Mouse (Mus musculus): Measurements from ENCODE around the gene Pomgnt1. TPM values are rescaled to one million over a fixed set of nuclear protein-coding genes. Genes with fewer than 3 reads are reported as not detected.
A peak's percentile ranks its signal among the peaks of the same experiment; 100 is the strongest.

Pomgnt1 gene
- 59.2 and 65.5 TPM in 2 replicates for polyA plus RNA-seq (2015; fragmentation: Nextera tagmentation; extraction: Ambion mirVana)

GRCm38 (mm10) chr4:116123602-116124519 lies at the start of gene Pomgnt1, which contains the start of gene Rad54l:
Pomgnt1 (plus strand) TSS chr4:116123840.
Rad54l (minus strand) TSS chr4:116123690.
- Histone ChIP-seq H3K4me2 (replicated peaks; ENCODE audit: low read depth, low read length) (peak within 1 kb of the TSS; percentile 61), H3K36me3 (ENCODE audit: insufficient read depth, low read length) (0 out of 2 replicates have a peak, but pooled peaks cover 3% of the 10 kb centered on the region), H3K27ac (ENCODE audit: low read length) (peak within 1 kb of the TSS; percentile 82), H3K27me3 (ENCODE audit: insufficient read depth, low read length) (no peaks in the 10 kb centered on the region), H3K9me3 (ENCODE audit: low read length) (no peaks in the 10 kb centered on the region), H3K9ac (replicated peaks; ENCODE audit: low read length) (peak within 1 kb of the TSS; percentile 74), H3K4me3 (ENCODE audit: low read length) (peak within 1 kb of the TSS; percentile 68), H3K4me1 (ENCODE audit: insufficient read depth, low read length) (peaks cover 21% of the 10 kb centered on the region)
- WGBS: 5% methylated on average over 24 of the region's 24 CpGs
- peak; percentile 98 for ATAC-seq (ENCODE audit: low FRiP score, low TSS enrichment)

- Histone ChIP-seq H3K27me3 (ENCODE audit: insufficient read depth, low read length) (no peaks in the 10 kb centered on the region), H3K9me3 (ENCODE audit: low read length) (no peaks in the 10 kb centered on the region), H3K4me1 (ENCODE audit: insufficient read depth, low read length) (peaks cover 25% of the 10 kb centered on the region), H3K4me3 (ENCODE audit: low read length) (peak overlapping the region; percentile 93), H3K27ac (ENCODE audit: low read length) (peak overlapping the region; percentile 98), H3K36me3 (ENCODE audit: insufficient read depth, low read length) (peaks cover 11% of the 10 kb centered on the region; the same call in 1 of the 2 replicates), H3K4me2 (replicated peaks; ENCODE audit: low read depth, low read length) (peak overlapping the region; percentile 78), H3K9ac (replicated peaks; ENCODE audit: low read length) (peak overlapping the region; percentile 99)
- WGBS: 2% methylated on average over 8 of the region's 8 CpGs
- ATAC-seq (ENCODE audit: low FRiP score, low TSS enrichment): no peak
These were observed 49.4 kb upstream of the Pomgnt1 start for GRCm38 (mm10) chr4:116074145-116074675.

- Histone ChIP-seq H3K27ac (ENCODE audit: low read length) (peak within 1 kb of the TSS; percentile 98), H3K4me1 (ENCODE audit: insufficient read depth, low read length) (peaks cover 25% of the 10 kb centered on the region), H3K27me3 (ENCODE audit: insufficient read depth, low read length) (no peaks in the 10 kb centered on the region), H3K9ac (replicated peaks; ENCODE audit: low read length) (peak within 1 kb of the TSS; percentile 99), H3K36me3 (ENCODE audit: insufficient read depth, low read length) (peaks cover 3% of the 10 kb centered on the region; the same call in 1 of the 2 replicates), H3K4me2 (replicated peaks; ENCODE audit: low read depth, low read length) (peak within 1 kb of the TSS; percentile 78), H3K9me3 (ENCODE audit: low read length) (no peaks in the 10 kb centered on the region), H3K4me3 (ENCODE audit: low read length) (peak within 1 kb of the TSS; percentile 93)
- peak; percentile 93 for ATAC-seq (ENCODE audit: low FRiP score, low TSS enrichment)
- WGBS: under 1% methylated on average over 55 of the region's 55 CpGs
These were observed 48.6 kb upstream of the Pomgnt1 start, which contains the start of the genes Uqcrh and Lrrc41 for GRCm38 (mm10) chr4:116074861-116075620. Uqcrh (minus strand) TSS chr4:116075071. Lrrc41 (plus strand) TSS chr4:116075269.

- Histone ChIP-seq H3K4me2 (replicated peaks; ENCODE audit: low read depth, low read length) (peak overlapping the region; percentile 78), H3K4me3 (ENCODE audit: low read length) (peak overlapping the region; percentile 93), H3K4me1 (ENCODE audit: insufficient read depth, low read length) (peaks cover 25% of the 10 kb centered on the region), H3K27ac (ENCODE audit: low read length) (peak overlapping the region; percentile 98), H3K9ac (replicated peaks; ENCODE audit: low read length) (peak overlapping the region; percentile 99), H3K36me3 (ENCODE audit: insufficient read depth, low read length) (peaks cover 6% of the 10 kb centered on the region), H3K27me3 (ENCODE audit: insufficient read depth, low read length) (no peaks in the 10 kb centered on the region), H3K9me3 (ENCODE audit: low read length) (no peaks in the 10 kb centered on the region)
- under 1% methylated on average over 75 of the region's 77 CpGs for WGBS
- ATAC-seq (ENCODE audit: low FRiP score, low TSS enrichment): peak; percentile 76
These were observed 47.8 kb upstream of the Pomgnt1 start for GRCm38 (mm10) chr4:116075631-116076368.

GRCm38 (mm10) chr4:116076369-116077231 lies 47.0 kb upstream of the Pomgnt1 start:
- Histone ChIP-seq H3K27me3 (ENCODE audit: insufficient read depth, low read length) (no peaks in the 10 kb centered on the region), H3K4me3 (ENCODE audit: low read length) (peak overlapping the region; percentile 93), H3K36me3 (ENCODE audit: insufficient read depth, low read length) (peaks cover 13% of the 10 kb centered on the region), H3K4me2 (replicated peaks; ENCODE audit: low read depth, low read length) (peak overlapping the region; percentile 78), H3K4me1 (ENCODE audit: insufficient read depth, low read length) (peaks cover 25% of the 10 kb centered on the region), H3K9ac (replicated peaks; ENCODE audit: low read length) (peak overlapping the region; percentile 99), H3K27ac (ENCODE audit: low read length) (peak overlapping the region; percentile 98), H3K9me3 (ENCODE audit: low read length) (no peaks in the 10 kb centered on the region)
- peak; percentile 42 for ATAC-seq (ENCODE audit: low FRiP score, low TSS enrichment)
- 2% methylated on average over 35 of the region's 37 CpGs for WGBS

GRCm38 (mm10) chr4:116077240-116078095 lies 46.2 kb upstream of the Pomgnt1 start:
- 52% methylated on average over 3 of the region's 3 CpGs for WGBS
- Histone ChIP-seq H3K4me3 (ENCODE audit: low read length) (peak overlapping the region; percentile 93), H3K36me3 (ENCODE audit: insufficient read depth, low read length) (peaks cover 17% of the 10 kb centered on the region), H3K4me2 (replicated peaks; ENCODE audit: low read depth, low read length) (peak overlapping the region; percentile 78), H3K9me3 (ENCODE audit: low read length) (no peaks in the 10 kb centered on the region), H3K9ac (replicated peaks; ENCODE audit: low read length) (peak overlapping the region; percentile 99), H3K27ac (ENCODE audit: low read length) (peak overlapping the region; percentile 98), H3K27me3 (ENCODE audit: insufficient read depth, low read length) (no peaks in the 10 kb centered on the region), H3K4me1 (ENCODE audit: insufficient read depth, low read length) (peaks cover 25% of the 10 kb centered on the region)
- no peak for ATAC-seq (ENCODE audit: low FRiP score, low TSS enrichment)

- Histone ChIP-seq H3K27ac (ENCODE audit: low read length) (no peak overlapping the region), H3K9ac (replicated peaks; ENCODE audit: low read length) (no peak overlapping the region), H3K4me3 (ENCODE audit: low read length) (no peak overlapping the region), H3K27me3 (ENCODE audit: insufficient read depth, low read length) (no peaks in the 10 kb centered on the region), H3K36me3 (ENCODE audit: insufficient read depth, low read length) (peaks cover 62% of the 10 kb centered on the region), H3K4me1 (ENCODE audit: insufficient read depth, low read length) (no peaks in the 10 kb centered on the region), H3K4me2 (replicated peaks; ENCODE audit: low read depth, low read length) (no peak overlapping the region), H3K9me3 (ENCODE audit: low read length) (no peaks in the 10 kb centered on the region)
- ATAC-seq (ENCODE audit: low FRiP score, low TSS enrichment): no peak
- 91% methylated on average over 23 of the region's 23 CpGs for WGBS
These were observed 35.0 kb upstream of the Pomgnt1 start for GRCm38 (mm10) chr4:116088510-116089249.

All from kidney, embryonic 16.5 days (tissue).